Mouse (Mus musculus) kidney, postnatal 10 days (tissue): ENCODE results near the gene Arhgef12.
"Not testable (repeated sequence)": the region's sequence is repeated elsewhere in the genome, so short reads cannot be mapped to it uniquely, and the experiment has no call there.

ENCODE experiments used
- DNase-seq: peaks from one replicate; pipeline ENCODE4 v3.0.0; 2021; ENCODE audit warnings: mixed read lengths

The Arhgef12 gene

GRCm38 (mm10) chr9:42995298-42995697, 111.7 kb downstream of the Arhgef12 start:
- DNase-seq = no peak

- DNase-seq = no peak
Measured at GRCm38 (mm10) chr9:42994708-42995107, 112.3 kb downstream of the Arhgef12 start.

GRCm38 (mm10) chr9:42993659-42994058, 113.4 kb downstream of the Arhgef12 start:
- DNase-seq = no peak

- DNase-seq = no peak
Measured at GRCm38 (mm10) chr9:42987988-42988387, 119.1 kb downstream of the Arhgef12 start.

GRCm38 (mm10) chr9:42968894-42969521, 138.0 kb downstream of the Arhgef12 start:
- no peak for DNase-seq

GRCm38 (mm10) chr9:42967731-42968130, 139.3 kb downstream of the Arhgef12 start:
- DNase-seq = no peak

- DNase-seq = not testable (repeated sequence)
Measured at GRCm38 (mm10) chr9:42964809-42965208, 142.2 kb downstream of the Arhgef12 start.

- no peak for DNase-seq
Measured at GRCm38 (mm10) chr9:42964366-42964765, 142.7 kb downstream of the Arhgef12 start.

GRCm38 (mm10) chr9:42962506-42962905, 144.5 kb downstream of the Arhgef12 start:
- DNase-seq = no peak

GRCm38 (mm10) chr9:42958401-42958800, 148.6 kb downstream of the Arhgef12 start:
- DNase-seq = peak; percentile 44

- DNase-seq = no peak
Measured at GRCm38 (mm10) chr9:42948381-42948780, 158.7 kb downstream of the Arhgef12 start.

GRCm38 (mm10) chr9:42945174-42945573, 161.9 kb downstream of the Arhgef12 start:
- no peak for DNase-seq

GRCm38 (mm10) chr9:42944536-42945006, 162.5 kb downstream of the Arhgef12 start:
- DNase-seq = peak; percentile 94

GRCm38 (mm10) chr9:42943781-42944535, 163.1 kb downstream of the Arhgef12 start, which contains the start of gene Grik4:
Gene Grik4, minus strand, starts transcription at chr9:42944493.
- DNase-seq = peak; percentile 52

- no peak for DNase-seq
Measured at GRCm38 (mm10) chr9:42943057-42943529, 163.9 kb downstream of the Arhgef12 start.

- DNase-seq = no peak
Measured at GRCm38 (mm10) chr9:42942148-42942547, 164.9 kb downstream of the Arhgef12 start.

GRCm38 (mm10) chr9:42932146-42932545, 174.9 kb downstream of the Arhgef12 start:
- DNase-seq = peak; percentile 26

GRCm38 (mm10) chr9:42927498-42927897, 179.5 kb downstream of the Arhgef12 start:
- no peak for DNase-seq

GRCm38 (mm10) chr9:42926564-42926963, 180.5 kb downstream of the Arhgef12 start:
- no peak for DNase-seq

- no peak for DNase-seq
Measured at GRCm38 (mm10) chr9:42921830-42922229, 185.2 kb downstream of the Arhgef12 start.

- peak; percentile 56 for DNase-seq
Measured at GRCm38 (mm10) chr9:42920190-42920589, 186.8 kb downstream of the Arhgef12 start.

GRCm38 (mm10) chr9:42917911-42918310, 189.1 kb downstream of the Arhgef12 start:
- DNase-seq = no peak
